Mouse (Mus musculus) embryonic facial prominence, embryonic 10.5 days (tissue): ENCODE data around the gene Ston1. TPM values are rescaled to one million over a fixed set of nuclear protein-coding genes. Genes with fewer than 3 reads are reported as not detected.

Experiments used
- DNase-seq: peaks from one replicate; pipeline ENCODE4 v3.0.0-alpha.2; 2017; ENCODE audit warnings: low spot score
- H3K27ac ChIP-seq: fragments of 300-500 bp; sonication (generic); replicated peaks from 2 replicates; pipeline ENCODE4 v1.5.1; 2016; ENCODE audit warnings: mild to moderate bottlenecking
- H3K27me3 ChIP-seq: fragments of 300-500 bp; sonication (generic); replicated peaks from 2 replicates; pipeline ENCODE4 v1.6.1; 2016; ENCODE audit warnings: low read depth, mild to moderate bottlenecking; ENCODE audit not compliant: poor library complexity, severe bottlenecking
- H3K36me3 ChIP-seq: fragments of 300-500 bp; sonication (generic); replicated peaks from 2 replicates; pipeline ENCODE4 v1.6.1; 2016; ENCODE audit warnings: mild to moderate bottlenecking, moderate library complexity
- H3K4me1 ChIP-seq: fragments of 300-500 bp; sonication (generic); 2 replicates; pipeline ENCODE4 v1.6.1; 2016
- H3K4me3 ChIP-seq: fragments of 300-500 bp; sonication (generic); 2 replicates; pipeline ENCODE4 v1.5.1; 2016; ENCODE audit warnings: mild to moderate bottlenecking, moderate library complexity
- H3K9me3 ChIP-seq: fragments of 300-500 bp; sonication (generic); 2 replicates; pipeline ENCODE4 v1.6.1; 2016; ENCODE audit warnings: mild to moderate bottlenecking
- WGBS: fragments of 180-500 bp; shearing (Covaris S2); methylation state at CpG from one replicate; pipeline ENCODE4 v1.1.7; 2016; 5-methylcytosine and 5-hydroxymethylcytosine counted together
- polyA plus RNA-seq: library from polyadenylated mRNA; unstranded; fragments of >200 nt; fragmentation: Nextera tagmentation; extraction: Ambion mirVana; gene quantifications from 2 replicates; pipeline ENCODE4 v1.2.1, GENCODE M21; 2016

Ston1 gene
- polyA plus RNA-seq, 1 experiment from 2014 or later: 2.3 TPM

GRCm38 (mm10) chr17:88615492-88616155 is 18.1 kb downstream of the Ston1 start:
- Histone ChIP-seq H3K27me3 (no peaks in the 10 kb centered on the region), H3K27ac (no peak overlapping the region), H3K4me1 (peaks cover 13% of the 10 kb centered on the region), H3K9me3 (no peaks in the 10 kb centered on the region), H3K36me3 (peaks cover 8% of the 10 kb centered on the region), H3K4me3 (no peak overlapping the region)
- WGBS: 88% methylated on average over 1 of the region's 1 CpGs
- no peak for DNase-seq

DNA sequence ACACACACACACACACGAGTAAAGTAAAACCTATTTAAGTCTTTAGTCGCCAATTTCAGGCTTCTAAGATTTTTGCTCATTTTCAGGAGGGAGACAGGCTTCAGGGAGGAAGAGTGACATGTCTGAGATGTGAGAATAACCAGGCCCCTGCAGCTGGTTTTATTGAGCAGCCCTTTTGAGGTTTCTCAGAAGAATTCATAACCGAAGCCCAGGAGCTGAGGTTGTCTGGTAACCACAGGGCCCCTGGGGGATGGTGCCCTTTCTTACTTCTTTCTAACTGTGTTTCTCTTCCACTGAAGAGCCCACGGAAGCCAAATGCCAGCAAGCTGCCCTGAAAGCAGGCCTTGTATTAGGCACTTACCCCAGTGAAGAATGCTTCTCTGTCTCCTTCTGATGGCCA is 23.5 kb downstream of the Ston1 start:
- WGBS: 86% methylated on average over 4 of the region's 4 CpGs
- Histone ChIP-seq H3K4me1 (peaks cover 8% of the 10 kb centered on the region), H3K4me3 (no peak overlapping the region), H3K36me3 (peaks cover 28% of the 10 kb centered on the region), H3K9me3 (no peaks in the 10 kb centered on the region), H3K27me3 (no peaks in the 10 kb centered on the region), H3K27ac (no peak overlapping the region)
- peak; percentile 7 for DNase-seq

DNA sequence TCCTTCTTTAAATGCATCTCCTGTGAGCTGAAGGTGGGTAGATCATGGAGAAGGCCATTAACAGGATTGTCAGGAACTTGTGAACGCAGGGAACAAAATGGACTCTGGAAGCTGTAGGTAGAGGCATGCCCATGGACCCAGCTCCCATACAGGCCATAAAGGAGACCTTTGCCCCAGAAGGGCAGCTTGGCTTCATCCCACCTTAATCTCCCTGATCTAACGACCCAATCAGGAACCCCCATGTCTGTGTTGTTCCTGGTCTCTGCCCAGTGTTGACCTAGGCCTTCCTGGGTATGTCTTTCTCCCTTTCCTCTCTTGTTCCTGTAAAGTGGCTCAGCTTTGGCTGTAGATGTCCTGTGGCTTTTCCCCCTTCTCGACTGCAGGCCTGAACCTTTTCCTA is 23.9 kb downstream of the Ston1 start:
- 85% methylated on average over 3 of the region's 3 CpGs for WGBS
- peaks cover 28% of the 10 kb centered on the region for H3K36me3 ChIP-seq

DNA sequence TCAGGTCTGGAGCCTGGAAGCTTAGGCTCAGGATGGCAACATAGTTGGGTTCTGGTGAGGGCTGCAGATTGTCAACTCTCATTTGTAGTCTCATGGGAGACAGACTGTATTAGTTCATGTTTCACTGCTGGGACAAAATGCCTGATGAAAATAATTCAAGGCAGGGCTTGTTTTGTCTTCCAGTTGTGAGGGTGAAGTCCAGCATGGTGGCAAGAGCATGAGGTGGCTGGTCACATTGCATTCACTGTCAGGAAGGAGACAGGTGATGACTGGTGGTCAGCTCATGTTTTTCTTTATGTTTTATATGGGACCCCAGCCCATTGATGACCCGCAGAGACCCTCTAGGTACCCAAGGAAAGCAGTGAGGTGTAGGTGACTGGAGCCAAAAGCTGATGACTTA is 25.2 kb downstream of the Ston1 start:
- no peak overlapping the region for H3K4me3 ChIP-seq
- H3K9me3 ChIP-seq: no peaks in the 10 kb centered on the region
- peaks cover 22% of the 10 kb centered on the region for H3K4me1 ChIP-seq
- H3K27me3 ChIP-seq: no peaks in the 10 kb centered on the region
- 89% methylated on average over 1 of the region's 1 CpGs for WGBS
- peaks cover 21% of the 10 kb centered on the region for H3K36me3 ChIP-seq
- DNase-seq: peak; percentile 2
- H3K27ac ChIP-seq: no peak overlapping the region

More for the DNA sequence above, 23.9 kb downstream of the Ston1 start:
- H3K4me3 ChIP-seq: no peak overlapping the region
- no peaks in the 10 kb centered on the region for H3K27me3 ChIP-seq
- peaks cover 12% of the 10 kb centered on the region for H3K4me1 ChIP-seq
- H3K27ac ChIP-seq: no peak overlapping the region
- peak; percentile 4 for DNase-seq
- no peaks in the 10 kb centered on the region for H3K9me3 ChIP-seq

GRCm38 (mm10) chr17:88624386-88624785 is 26.9 kb downstream of the Ston1 start:
- Histone ChIP-seq H3K27ac (no peak overlapping the region), H3K9me3 (no peaks in the 10 kb centered on the region), H3K4me3 (no peak overlapping the region), H3K4me1 (peaks cover 33% of the 10 kb centered on the region), H3K27me3 (no peaks in the 10 kb centered on the region), H3K36me3 (peaks cover 21% of the 10 kb centered on the region)
- DNase-seq: no peak
- 87% methylated on average over 4 of the region's 4 CpGs for WGBS

GRCm38 (mm10) chr17:88625350-88625749 is 27.9 kb downstream of the Ston1 start:
- no peak for DNase-seq
- 95% methylated on average over 13 of the region's 13 CpGs for WGBS
- peaks cover 42% of the 10 kb centered on the region for H3K4me1 ChIP-seq

GRCm38 (mm10) chr17:88625931-88626330 is 28.4 kb downstream of the Ston1 start:
- WGBS: 63% methylated on average over 7 of the region's 7 CpGs
- peaks cover 48% of the 10 kb centered on the region for H3K4me1 ChIP-seq
- no peaks in the 10 kb centered on the region for H3K27me3 ChIP-seq
- H3K27ac ChIP-seq: peak overlapping the region; percentile 77
- no peak for DNase-seq
- peaks cover 17% of the 10 kb centered on the region for H3K36me3 ChIP-seq
- no peak overlapping the region for H3K4me3 ChIP-seq
- no peaks in the 10 kb centered on the region for H3K9me3 ChIP-seq

More at GRCm38 (mm10) chr17:88625350-88625749, 27.9 kb downstream of the Ston1 start:
- Histone ChIP-seq H3K36me3 (peaks cover 21% of the 10 kb centered on the region), H3K27ac (peak overlapping the region; percentile 77), H3K9me3 (no peaks in the 10 kb centered on the region), H3K27me3 (no peaks in the 10 kb centered on the region), H3K4me3 (no peak overlapping the region)

DNA sequence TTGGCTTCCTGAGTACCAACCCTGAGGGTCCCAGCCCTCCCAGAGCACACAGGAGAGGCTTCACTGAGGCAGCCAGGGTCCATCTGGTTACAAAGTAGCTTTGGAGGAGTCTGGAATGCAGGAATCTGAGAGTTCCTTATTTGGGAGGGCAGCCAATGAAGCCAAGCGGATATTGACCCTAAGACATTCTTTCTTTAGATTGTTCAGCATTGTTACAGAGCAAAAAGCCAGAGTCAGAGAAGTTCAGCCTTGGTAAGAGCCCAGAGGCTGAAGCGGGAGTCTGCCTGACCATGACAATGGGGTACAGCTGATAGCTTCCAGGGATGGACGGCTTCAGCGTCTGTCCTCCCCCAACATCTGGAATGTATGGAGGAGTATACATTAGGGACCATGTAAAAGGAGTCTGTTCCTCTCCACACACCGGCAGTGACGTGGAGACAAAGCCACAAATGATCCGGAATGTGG is 28.9 kb downstream of the Ston1 start:
- peaks cover 50% of the 10 kb centered on the region for H3K4me1 ChIP-seq

GRCm38 (mm10) chr17:88627150-88627549 is 29.7 kb downstream of the Ston1 start:
- H3K4me1 ChIP-seq: peaks cover 55% of the 10 kb centered on the region
- DNase-seq: no peak
- no peak overlapping the region for H3K4me3 ChIP-seq
- H3K27me3 ChIP-seq: no peaks in the 10 kb centered on the region
- 78% methylated on average over 7 of the region's 7 CpGs for WGBS
- H3K36me3 ChIP-seq: peaks cover 5% of the 10 kb centered on the region; the same call in 1 of the 2 replicates
- H3K9me3 ChIP-seq: no peaks in the 10 kb centered on the region
- peak overlapping the region; percentile 77 for H3K27ac ChIP-seq

More for the DNA sequence above, 28.9 kb downstream of the Ston1 start:
- H3K27me3 ChIP-seq: no peaks in the 10 kb centered on the region
- peak overlapping the region; percentile 77 for H3K27ac ChIP-seq
- no peaks in the 10 kb centered on the region for H3K9me3 ChIP-seq
- H3K36me3 ChIP-seq: peaks cover 12% of the 10 kb centered on the region
- H3K4me3 ChIP-seq: no peak overlapping the region
- WGBS: 27% methylated on average over 7 of the region's 7 CpGs
- DNase-seq: peak; percentile 47

GRCm38 (mm10) chr17:88628676-88629380 is 31.3 kb downstream of the Ston1 start:
- Histone ChIP-seq H3K9me3 (no peaks in the 10 kb centered on the region), H3K27ac (peak overlapping the region; percentile 81), H3K27me3 (no peaks in the 10 kb centered on the region), H3K36me3 (no peaks in the 10 kb centered on the region; the same call in 1 of the 2 replicates), H3K4me1 (peaks cover 59% of the 10 kb centered on the region), H3K4me3 (no peak overlapping the region)
- 67% methylated on average over 10 of the region's 10 CpGs for WGBS
- no peak for DNase-seq

- no peak for DNase-seq
- peak overlapping the region; percentile 81 for H3K27ac ChIP-seq
- H3K4me1 ChIP-seq: peaks cover 59% of the 10 kb centered on the region
- H3K36me3 ChIP-seq: no peaks in the 10 kb centered on the region
- no peaks in the 10 kb centered on the region for H3K9me3 ChIP-seq
- H3K27me3 ChIP-seq: no peaks in the 10 kb centered on the region
- WGBS: 41% methylated on average over 4 of the region's 4 CpGs
- no peak overlapping the region for H3K4me3 ChIP-seq
Observed at GRCm38 (mm10) chr17:88629381-88629759, 31.9 kb downstream of the Ston1 start.

DNA sequence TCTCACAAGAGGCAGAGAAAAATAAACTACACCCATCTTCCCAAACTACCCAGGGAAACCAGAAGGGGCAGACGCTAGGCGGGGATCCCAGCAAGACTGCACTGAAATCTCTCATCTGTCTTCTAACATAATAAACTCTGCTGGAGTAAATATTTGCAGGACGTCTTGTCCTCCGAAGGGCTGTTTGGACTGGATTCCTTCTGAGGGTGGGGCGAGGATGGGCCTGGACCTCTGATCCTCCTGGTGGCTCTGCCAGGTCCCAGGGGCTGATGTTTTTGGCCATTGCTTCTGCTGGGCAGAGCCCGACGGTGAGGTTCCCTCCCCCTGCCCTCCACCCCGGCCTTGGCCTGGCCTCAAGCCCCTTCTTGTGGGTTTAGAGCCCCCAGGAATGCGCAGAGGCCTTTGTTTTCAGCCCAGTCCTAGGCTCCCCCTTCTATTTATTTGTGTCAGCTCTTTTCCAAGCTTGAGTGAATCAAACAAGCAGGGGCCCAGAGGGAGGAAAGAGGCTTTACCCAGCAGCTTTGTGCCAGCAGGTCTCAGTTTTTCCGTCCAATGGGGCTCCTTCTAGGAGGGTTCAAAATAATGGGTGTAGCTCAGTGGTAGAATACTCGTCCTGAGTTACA is 32.6 kb downstream of the Ston1 start:
- H3K36me3 ChIP-seq: peaks cover under 1% of the 10 kb centered on the region; the same call in 1 of the 2 replicates
- H3K27ac ChIP-seq: peak overlapping the region; percentile 81
- H3K4me3 ChIP-seq: no peak overlapping the region
- DNase-seq: no peak
- no peaks in the 10 kb centered on the region for H3K27me3 ChIP-seq
- H3K4me1 ChIP-seq: peaks cover 59% of the 10 kb centered on the region
- 25% methylated on average over 11 of the region's 11 CpGs for WGBS
- H3K9me3 ChIP-seq: no peaks in the 10 kb centered on the region
